Comparison of ENCODE assay signal across 8 mouse cellular contexts in genomic region chr6:31219736-31220135, GRCm38 (mm10).
DNase-seq lines count a peak whose midpoint lies in the region; ATAC-seq and TF ChIP-seq lines count a peak whose summit lies in the region.

No protein-coding gene starts in this region.

- H3K27me3 ChIP-seq in kidney, embryonic 14.5 days (ENCODE audit: control insufficient read depth, insufficient read depth, low read length): peaks cover 78% of the 10 kb centered on the region
- peaks cover 30% of the 10 kb centered on the region for H3K27me3 ChIP-seq in forebrain, postnatal 0 days (ENCODE audit: insufficient read depth, low read length)
- H3K27me3 ChIP-seq in midbrain, embryonic 13.5 days: peaks cover 61% of the 10 kb centered on the region

- ATAC-seq in kidney, embryonic 14.5 days (ENCODE audit: low FRiP score, low TSS enrichment): no peak
- no peak for ATAC-seq in forebrain, postnatal 0 days
- ATAC-seq in midbrain, embryonic 13.5 days: no peak
- ATAC-seq in monocyte, adult 5-6 weeks (replicated peaks; ENCODE audit: insufficient number of reproducible peaks, low FRiP score, low TSS enrichment, poor library complexity, severe bottlenecking): no peak

- no peaks in the 10 kb centered on the region for H3K9me3 ChIP-seq in kidney, embryonic 14.5 days (ENCODE audit: control insufficient read depth, low read length)
- no peaks in the 10 kb centered on the region for H3K9me3 ChIP-seq in forebrain, postnatal 0 days (ENCODE audit: low read length)
- H3K9me3 ChIP-seq in midbrain, embryonic 13.5 days: no peaks in the 10 kb centered on the region

- no peak overlapping the region for H3K27ac ChIP-seq in kidney, embryonic 14.5 days (ENCODE audit: low read depth, low read length)
- H3K27ac ChIP-seq in forebrain, postnatal 0 days (ENCODE audit: low read depth, low read length): no peak overlapping the region
- no peak overlapping the region for H3K27ac ChIP-seq in midbrain, embryonic 13.5 days

- WGBS in kidney, embryonic 14.5 days: 22% methylated on average over 3 of the region's 3 CpGs
- 46% methylated on average over 3 of the region's 3 CpGs for WGBS in forebrain, postnatal 0 days
- WGBS in midbrain, embryonic 13.5 days: 22% methylated on average over 3 of the region's 3 CpGs

- H3K4me2 ChIP-seq in kidney, embryonic 14.5 days (replicated peaks; ENCODE audit: low read depth, low read length): peak overlapping the region; percentile 55
- peak overlapping the region; percentile 59 for H3K4me2 ChIP-seq in forebrain, postnatal 0 days (ENCODE audit: low read depth)
- H3K4me2 ChIP-seq in midbrain, embryonic 13.5 days (replicated peaks): peak overlapping the region; percentile 66

- no peaks in the 10 kb centered on the region for H3K36me3 ChIP-seq in kidney, embryonic 14.5 days (ENCODE audit: control insufficient read depth, insufficient read depth, low read length)
- no peaks in the 10 kb centered on the region for H3K36me3 ChIP-seq in forebrain, postnatal 0 days (ENCODE audit: insufficient read depth)
- no peaks in the 10 kb centered on the region for H3K36me3 ChIP-seq in midbrain, embryonic 13.5 days

- peaks cover 15% of the 10 kb centered on the region for H3K4me1 ChIP-seq in kidney, embryonic 14.5 days (ENCODE audit: control insufficient read depth, insufficient read depth, low read length)
- peaks cover 3% of the 10 kb centered on the region; the same call in 1 of the 2 replicates for H3K4me1 ChIP-seq in forebrain, postnatal 0 days (ENCODE audit: insufficient read depth)
- peaks cover 45% of the 10 kb centered on the region for H3K4me1 ChIP-seq in midbrain, embryonic 13.5 days (replicated peaks)

- peak overlapping the region; percentile 35 for H3K4me3 ChIP-seq in kidney, embryonic 14.5 days (ENCODE audit: low read length)
- H3K4me3 ChIP-seq in forebrain, postnatal 0 days (ENCODE audit: low read depth, low read length): peak overlapping the region; percentile 37
- H3K4me3 ChIP-seq in midbrain, embryonic 13.5 days (replicated peaks): peak overlapping the region; percentile 40

- DNase-seq in kidney, postnatal 14 days: no peak
- peak; percentile 63 for DNase-seq in NIH3T3 (ENCODE audit: low read depth)
- no peak for DNase-seq in forebrain, postnatal 0 days
- no peak for DNase-seq in ovary, postnatal 10 days (ENCODE audit: low spot score)
- DNase-seq in gastrocnemius, postnatal 25 days: no peak

- no peak for TF ChIP-seq CTCF in forebrain, postnatal 0 days (IDR thresholded peaks at IDR 0.05; ENCODE audit: low read depth)

- no peak overlapping the region for H3K9ac ChIP-seq in kidney, embryonic 14.5 days (ENCODE audit: low read depth, low read length)
- H3K9ac ChIP-seq in forebrain, postnatal 0 days: no peak overlapping the region
- peak overlapping the region; percentile 57 for H3K9ac ChIP-seq in midbrain, embryonic 13.5 days (replicated peaks)
